Mouse (Mus musculus) midbrain, embryonic 13.5 days (tissue): Measurements from ENCODE around the gene Pde1c. TPM values are rescaled to one million over a fixed set of nuclear protein-coding genes. Genes with fewer than 3 reads are reported as not detected.

Source experiments
- ATAC-seq: fragments of 200-750 bp; cut with Nextera tagmentation; 2 replicates; pipeline ENCODE4 v1.8.0; 2017; ENCODE audit warnings: mild to moderate bottlenecking, moderate TSS enrichment, moderate library complexity
- H3K27ac ChIP-seq: fragments of 300-500 bp; sonication (generic); 2 replicates; pipeline ENCODE4 v1.5.1; 2015; ENCODE audit warnings: inconsistent platforms, mild to moderate bottlenecking, moderate library complexity
- H3K27me3 ChIP-seq: fragments of 300-500 bp; sonication (generic); 2 replicates; pipeline ENCODE4 v1.6.1; 2015; ENCODE audit warnings: mild to moderate bottlenecking, inconsistent platforms
- H3K36me3 ChIP-seq: fragments of 300-500 bp; sonication (generic); 2 replicates; pipeline ENCODE4 v1.6.1; 2015; ENCODE audit warnings: mild to moderate bottlenecking, inconsistent platforms
- H3K4me1 ChIP-seq: fragments of 300-500 bp; sonication (generic); replicated peaks from 2 replicates; pipeline ENCODE4 v1.6.1; 2015; ENCODE audit warnings: inconsistent platforms
- H3K4me2 ChIP-seq: fragments of 300-500 bp; sonication (generic); replicated peaks from 2 replicates; pipeline ENCODE4 v1.6.1; 2015; ENCODE audit warnings: moderate library complexity, mild to moderate bottlenecking, inconsistent platforms
- H3K4me3 ChIP-seq: fragments of 300-500 bp; sonication (generic); replicated peaks from 2 replicates; pipeline ENCODE4 v1.5.1; 2015; ENCODE audit warnings: mild to moderate bottlenecking, inconsistent platforms
- H3K9ac ChIP-seq: fragments of 300-500 bp; sonication (generic); replicated peaks from 2 replicates; pipeline ENCODE4 v1.6.1; 2015; ENCODE audit warnings: mild to moderate bottlenecking, inconsistent platforms
- H3K9me3 ChIP-seq: fragments of 300-500 bp; sonication (generic); 2 replicates; pipeline ENCODE4 v1.6.1; 2016; ENCODE audit warnings: mild to moderate bottlenecking, inconsistent platforms
- WGBS: fragments of 180-500 bp; shearing (Covaris S2); methylation state at CpG from one replicate; pipeline ENCODE4 v1.1.7; 2015; 5-methylcytosine and 5-hydroxymethylcytosine counted together
- polyA plus RNA-seq: library from polyadenylated mRNA; unstranded; fragments of >200 nt; fragmentation: Nextera tagmentation; extraction: Ambion mirVana; gene quantifications from 2 replicates; pipeline ENCODE4 v1.2.1, GENCODE M21; 2015

Pde1c gene
- polyA plus RNA-seq, 1 experiment from 2014 or later, result 7.1 TPM

- H3K9me3 ChIP-seq, result no peaks in the 10 kb centered on the region
- no peaks in the 10 kb centered on the region for H3K36me3 ChIP-seq
- H3K9ac ChIP-seq, result no peak overlapping the region
- H3K4me2 ChIP-seq, result no peak overlapping the region
- WGBS, result 100% methylated on average over 2 of the region's 2 CpGs
- ATAC-seq, result no peak
- H3K4me3 ChIP-seq, result no peak overlapping the region
- H3K27ac ChIP-seq, result no peak overlapping the region
- no peaks in the 10 kb centered on the region for H3K27me3 ChIP-seq
- no peaks in the 10 kb centered on the region for H3K4me1 ChIP-seq
These were observed 262.8 kb downstream of the Pde1c start for GRCm38 (mm10) chr6:56306066-56306465.

- no peaks in the 10 kb centered on the region for H3K4me1 ChIP-seq
- WGBS, result 55% methylated on average over 1 of the region's 1 CpGs
- no peak for ATAC-seq
- no peaks in the 10 kb centered on the region for H3K27me3 ChIP-seq
- H3K27ac ChIP-seq, result no peak overlapping the region
- no peak overlapping the region for H3K4me2 ChIP-seq
- H3K9me3 ChIP-seq, result no peaks in the 10 kb centered on the region
- H3K36me3 ChIP-seq, result no peaks in the 10 kb centered on the region
- H3K4me3 ChIP-seq, result no peak overlapping the region
- H3K9ac ChIP-seq, result no peak overlapping the region
These were observed 276.7 kb downstream of the Pde1c start for GRCm38 (mm10) chr6:56292176-56292575.

DNA sequence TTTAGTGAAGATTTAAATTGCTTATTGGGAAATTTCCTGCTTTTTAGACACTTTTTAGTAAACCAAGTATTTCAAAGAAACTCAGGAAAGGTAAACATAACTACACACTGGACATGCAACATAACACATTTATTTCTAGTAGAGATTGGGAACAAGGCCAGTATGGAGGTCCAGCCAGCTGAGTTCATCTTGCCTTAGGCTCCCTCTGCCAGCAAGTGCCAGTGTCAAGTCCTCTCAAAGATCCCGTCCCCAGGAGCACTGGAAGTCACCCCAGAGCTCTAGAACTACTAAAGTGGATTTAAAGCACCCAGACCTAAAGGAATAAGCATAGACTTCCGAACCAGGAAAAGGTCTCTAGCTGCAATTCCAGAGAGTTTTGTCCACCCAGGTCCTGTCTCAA lies 279.6 kb downstream of the Pde1c start:
- H3K9ac ChIP-seq, result no peak overlapping the region
- no peaks in the 10 kb centered on the region for H3K27me3 ChIP-seq
- H3K36me3 ChIP-seq, result no peaks in the 10 kb centered on the region
- WGBS, result 82% methylated on average over 2 of the region's 2 CpGs
- no peak overlapping the region for H3K4me2 ChIP-seq
- H3K4me3 ChIP-seq, result no peak overlapping the region
- no peak for ATAC-seq
- no peaks in the 10 kb centered on the region for H3K9me3 ChIP-seq
- H3K27ac ChIP-seq, result no peak overlapping the region
- H3K4me1 ChIP-seq, result no peaks in the 10 kb centered on the region

GRCm38 (mm10) chr6:56284821-56285220 lies 284.1 kb downstream of the Pde1c start:
- H3K36me3 ChIP-seq, result no peaks in the 10 kb centered on the region

GRCm38 (mm10) chr6:56275461-56275860 lies 293.4 kb downstream of the Pde1c start:
- no peak for ATAC-seq
- no peak overlapping the region for H3K27ac ChIP-seq
- H3K9ac ChIP-seq, result no peak overlapping the region
- H3K9me3 ChIP-seq, result no peaks in the 10 kb centered on the region
- 74% methylated on average over 1 of the region's 1 CpGs for WGBS
- H3K4me2 ChIP-seq, result no peak overlapping the region
- H3K36me3 ChIP-seq, result no peaks in the 10 kb centered on the region
- H3K4me3 ChIP-seq, result no peak overlapping the region
- H3K4me1 ChIP-seq, result no peaks in the 10 kb centered on the region
- H3K27me3 ChIP-seq, result no peaks in the 10 kb centered on the region

More at GRCm38 (mm10) chr6:56284821-56285220, 284.1 kb downstream of the Pde1c start:
- no peak for ATAC-seq
- Histone ChIP-seq H3K4me2 (no peak overlapping the region), H3K9ac (no peak overlapping the region), H3K4me3 (no peak overlapping the region), H3K27ac (no peak overlapping the region), H3K27me3 (no peaks in the 10 kb centered on the region), H3K4me1 (no peaks in the 10 kb centered on the region), H3K9me3 (no peaks in the 10 kb centered on the region)
- 93% methylated on average over 4 of the region's 4 CpGs for WGBS

DNA sequence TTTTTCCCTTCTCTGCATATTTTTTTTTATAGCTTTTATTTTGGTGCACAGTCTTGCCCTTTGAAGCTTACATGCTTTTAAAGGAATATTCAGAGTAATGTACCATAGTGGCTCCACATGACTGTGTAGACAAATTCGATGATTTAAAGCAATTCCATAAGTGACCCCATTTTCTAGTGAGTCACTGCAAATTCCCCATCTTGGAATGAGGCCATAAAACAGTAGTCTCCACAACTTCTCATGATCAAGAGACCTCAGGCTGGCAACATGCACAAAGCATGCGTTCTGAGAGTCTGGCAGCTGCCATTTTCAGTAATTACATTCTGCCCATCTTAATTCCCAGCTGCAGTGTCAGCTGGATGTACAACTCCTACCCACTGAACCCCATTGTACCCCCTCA lies 297.2 kb downstream of the Pde1c start:
- H3K27ac ChIP-seq, result no peak overlapping the region
- no peak overlapping the region for H3K9ac ChIP-seq
- no peaks in the 10 kb centered on the region for H3K4me1 ChIP-seq
- H3K4me2 ChIP-seq, result no peak overlapping the region
- H3K36me3 ChIP-seq, result no peaks in the 10 kb centered on the region
- 83% methylated on average over 2 of the region's 2 CpGs for WGBS
- H3K4me3 ChIP-seq, result no peak overlapping the region
- H3K9me3 ChIP-seq, result no peaks in the 10 kb centered on the region
- ATAC-seq, result no peak
- no peaks in the 10 kb centered on the region for H3K27me3 ChIP-seq

DNA sequence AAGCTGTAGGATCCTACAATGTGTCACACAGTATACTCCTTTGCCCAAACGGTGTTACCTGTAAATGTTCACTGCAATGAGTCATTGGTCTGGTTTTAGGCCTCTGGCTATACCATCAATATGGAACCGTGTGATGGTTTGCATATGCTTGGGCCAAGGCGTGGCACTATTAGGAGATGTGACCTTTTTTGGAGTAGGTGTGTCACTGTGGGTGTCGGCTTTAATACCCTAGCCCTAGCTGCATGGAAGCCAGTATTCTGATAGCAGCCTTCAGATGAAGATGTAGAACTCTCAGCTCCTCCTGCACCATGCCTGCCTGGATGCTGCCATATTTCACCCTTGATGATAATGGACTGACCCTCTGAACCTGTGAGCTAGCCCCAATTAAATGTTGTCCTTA lies 304.4 kb downstream of the Pde1c start:
- H3K9ac ChIP-seq, result no peak overlapping the region
- no peaks in the 10 kb centered on the region for H3K27me3 ChIP-seq
- H3K9me3 ChIP-seq, result no peaks in the 10 kb centered on the region
- WGBS, result 90% methylated on average over 4 of the region's 4 CpGs
- no peak overlapping the region for H3K27ac ChIP-seq
- no peak overlapping the region for H3K4me2 ChIP-seq
- no peaks in the 10 kb centered on the region for H3K4me1 ChIP-seq
- H3K36me3 ChIP-seq, result no peaks in the 10 kb centered on the region
- no peak for ATAC-seq
- no peak overlapping the region for H3K4me3 ChIP-seq

DNA sequence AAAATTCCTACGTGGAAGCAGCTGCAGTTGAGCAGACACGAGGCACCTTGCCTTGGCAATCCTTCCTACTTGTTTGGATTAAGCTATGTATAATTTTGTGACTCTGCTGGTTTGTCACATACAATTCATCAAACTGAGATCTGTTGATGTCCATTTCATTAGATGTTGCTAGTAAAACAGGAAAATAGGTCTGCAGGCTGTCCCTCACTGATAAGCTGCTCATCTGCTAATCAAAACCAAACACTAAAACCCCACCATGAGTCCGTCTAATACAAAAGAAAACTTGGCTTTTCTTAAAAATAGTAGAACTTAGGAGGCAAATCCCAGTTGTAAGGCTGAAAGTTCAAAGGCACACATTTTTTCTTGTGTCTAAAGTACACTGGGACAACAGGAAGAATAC lies 308.8 kb downstream of the Pde1c start:
- ATAC-seq, result no peak
- H3K9ac ChIP-seq, result no peak overlapping the region
- WGBS, result 79% methylated on average over 3 of the region's 3 CpGs
- no peaks in the 10 kb centered on the region for H3K36me3 ChIP-seq
- H3K9me3 ChIP-seq, result no peaks in the 10 kb centered on the region
- no peaks in the 10 kb centered on the region for H3K27me3 ChIP-seq
- no peak overlapping the region for H3K4me2 ChIP-seq
- no peak overlapping the region for H3K27ac ChIP-seq
- no peak overlapping the region for H3K4me3 ChIP-seq
- no peaks in the 10 kb centered on the region for H3K4me1 ChIP-seq

DNA sequence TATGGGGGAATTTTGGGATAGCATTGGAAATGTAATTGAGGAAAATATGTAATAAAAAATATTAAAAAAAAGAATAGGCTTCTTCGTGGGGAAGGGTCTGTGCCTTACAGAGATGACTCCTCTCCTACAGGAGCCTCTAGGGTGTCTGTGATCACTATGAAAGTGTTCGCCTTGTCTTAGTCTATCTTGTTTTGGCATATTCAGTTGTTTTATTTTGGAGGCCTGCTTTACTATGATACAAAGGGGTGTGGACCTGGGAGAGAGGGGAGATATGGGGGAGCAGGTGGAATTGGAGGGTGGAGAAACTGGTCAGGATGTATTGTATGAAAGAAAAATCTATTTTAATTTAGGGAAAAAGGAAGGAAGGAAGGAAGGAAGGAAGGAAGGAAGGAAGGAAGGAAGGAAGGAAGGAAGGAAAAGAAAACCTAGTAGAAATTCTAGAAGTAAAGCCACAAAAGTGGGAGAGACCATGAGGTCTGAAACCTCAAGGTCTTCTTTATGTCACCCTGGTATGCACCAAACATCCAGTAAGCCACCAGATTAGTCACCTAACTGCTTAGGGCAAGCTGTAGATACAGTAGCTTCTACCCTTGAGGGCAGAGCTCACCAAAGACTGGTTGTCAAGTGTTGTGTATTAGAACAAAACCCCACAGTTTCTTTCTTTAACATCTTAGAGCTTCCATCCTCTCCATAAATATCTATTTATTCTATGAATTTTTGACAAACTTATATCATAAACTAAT lies 311.2 kb downstream of the Pde1c start:
- Histone ChIP-seq H3K9me3 (no peaks in the 10 kb centered on the region), H3K4me1 (no peaks in the 10 kb centered on the region), H3K4me2 (no peak overlapping the region), H3K9ac (no peak overlapping the region), H3K27me3 (no peaks in the 10 kb centered on the region), H3K4me3 (no peak overlapping the region), H3K36me3 (no peaks in the 10 kb centered on the region), H3K27ac (no peak overlapping the region)
- ATAC-seq, result no peak
- WGBS, result 96% methylated on average over 2 of the region's 2 CpGs

DNA sequence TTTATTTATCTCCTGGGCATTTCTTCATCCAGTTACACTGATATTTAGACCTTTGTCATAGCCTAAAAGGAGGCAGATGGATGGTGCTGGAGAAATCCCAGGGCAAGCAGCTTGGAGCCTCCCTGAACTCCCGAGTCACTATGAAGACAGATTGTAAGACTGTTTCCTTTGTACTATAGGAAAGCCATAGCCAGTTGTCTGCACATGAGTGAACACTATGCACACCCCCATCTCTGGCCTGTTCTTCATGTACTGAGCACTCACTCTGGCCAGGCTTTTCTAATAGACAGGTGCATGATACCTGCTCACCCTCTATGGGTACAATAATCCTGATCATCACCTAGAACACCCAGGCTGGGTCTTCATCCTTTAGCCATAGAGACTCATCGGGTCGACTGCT lies 318.8 kb downstream of the Pde1c start:
- ATAC-seq, result no peak
- no peak overlapping the region for H3K9ac ChIP-seq
- no peak overlapping the region for H3K27ac ChIP-seq
- no peaks in the 10 kb centered on the region for H3K36me3 ChIP-seq
- 90% methylated on average over 3 of the region's 3 CpGs for WGBS
- H3K4me3 ChIP-seq, result no peak overlapping the region
- no peak overlapping the region for H3K4me2 ChIP-seq
- H3K4me1 ChIP-seq, result no peaks in the 10 kb centered on the region
- no peaks in the 10 kb centered on the region for H3K9me3 ChIP-seq
- H3K27me3 ChIP-seq, result no peaks in the 10 kb centered on the region

DNA sequence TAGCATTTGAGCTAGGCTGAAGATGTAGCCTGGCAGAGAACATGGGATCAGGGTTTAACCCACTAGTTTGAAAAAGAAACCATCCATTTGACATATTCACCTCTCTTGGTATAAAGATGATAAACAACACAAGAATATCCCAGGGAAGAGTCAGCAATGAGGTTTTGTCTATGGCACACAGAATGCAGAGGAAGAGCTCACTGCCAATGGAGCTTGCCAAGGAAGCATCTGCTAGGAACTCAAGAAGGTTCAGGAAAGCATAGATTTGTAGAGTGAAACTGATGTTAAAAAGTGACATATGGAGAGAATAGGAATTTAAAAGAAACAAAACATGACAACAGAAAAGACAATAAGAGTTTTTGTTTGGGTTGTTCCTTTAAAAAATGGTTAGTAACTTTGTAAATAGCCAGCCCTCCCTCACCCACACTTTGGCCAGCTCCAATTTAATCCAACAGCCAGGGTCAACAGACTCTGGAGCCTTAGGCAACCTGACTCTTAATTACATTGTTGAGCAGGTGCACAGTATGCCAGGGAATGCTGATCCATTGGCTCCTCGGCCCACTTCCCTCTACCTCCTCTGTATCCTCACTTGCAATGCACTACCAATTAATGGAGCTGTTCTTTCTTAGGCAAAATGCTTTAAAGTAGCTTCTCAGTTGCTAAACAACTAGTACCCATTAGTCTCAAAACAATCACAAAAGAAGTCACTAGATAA lies 377.3 kb downstream of the Pde1c start:
- H3K27me3 ChIP-seq, result no peaks in the 10 kb centered on the region
- H3K4me3 ChIP-seq, result no peak overlapping the region
- no peaks in the 10 kb centered on the region for H3K36me3 ChIP-seq
- H3K4me1 ChIP-seq, result no peaks in the 10 kb centered on the region
- 70% methylated on average over 1 of the region's 1 CpGs for WGBS
- H3K9me3 ChIP-seq, result no peaks in the 10 kb centered on the region
- H3K27ac ChIP-seq, result no peak overlapping the region
- no peak for ATAC-seq
- H3K4me2 ChIP-seq, result no peak overlapping the region
- H3K9ac ChIP-seq, result no peak overlapping the region

DNA sequence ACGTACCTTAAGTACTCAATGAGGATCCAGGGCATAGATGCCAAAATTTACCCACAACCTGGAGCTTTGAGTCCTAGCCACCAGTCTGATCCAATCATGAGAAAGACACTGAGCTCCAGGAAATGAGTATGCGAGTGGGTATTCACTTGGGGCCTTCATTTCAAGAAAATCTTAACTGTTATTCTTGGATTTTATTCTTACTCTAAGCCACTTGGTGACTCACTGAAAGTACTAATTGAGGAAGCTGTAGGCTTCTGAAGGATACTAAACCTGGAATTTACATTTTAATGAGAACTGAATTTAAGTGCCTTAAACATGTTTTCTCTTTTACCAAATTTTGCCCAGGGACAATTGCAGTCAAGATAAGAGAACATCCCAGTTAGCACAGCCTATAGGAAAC lies 392.4 kb downstream of the Pde1c start:
- Histone ChIP-seq H3K27me3 (no peaks in the 10 kb centered on the region), H3K4me3 (no peak overlapping the region), H3K36me3 (no peaks in the 10 kb centered on the region), H3K27ac (no peak overlapping the region), H3K4me2 (no peak overlapping the region), H3K9me3 (no peaks in the 10 kb centered on the region), H3K4me1 (no peaks in the 10 kb centered on the region), H3K9ac (no peak overlapping the region)
- WGBS, result 87% methylated on average over 2 of the region's 2 CpGs
- no peak for ATAC-seq
